Mouse (Mus musculus): ENCODE results near the gene Mc3r.

DNA sequence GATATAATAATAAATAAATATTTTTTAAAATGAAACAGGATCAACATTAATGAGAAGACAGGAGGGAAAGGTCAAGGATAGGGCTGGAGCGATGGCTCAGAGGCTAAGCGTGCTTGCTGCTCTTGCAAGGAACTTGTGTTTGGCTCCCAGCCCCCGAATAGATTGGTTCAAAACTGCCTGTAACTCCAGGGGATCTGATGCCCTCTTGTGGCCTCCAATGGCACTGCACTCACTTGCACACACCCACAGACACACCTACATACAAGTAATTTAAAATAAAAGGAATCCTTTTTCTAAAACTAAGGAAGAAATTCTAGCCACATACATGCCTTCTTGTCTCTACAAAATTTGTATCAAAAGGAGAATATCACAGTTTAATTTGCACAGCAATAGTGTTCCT, 20.5 kb upstream of the Mc3r start:
- TF ChIP-seq POLR2A (IDR thresholded peaks at IDR 0.05; ENCODE audit: borderline replicate concordance, extremely low read depth, insufficient read depth, insufficient read length, poor library complexity, severe bottlenecking) (no peak), CTCF (IDR thresholded peaks at IDR 0.05; ENCODE audit: borderline replicate concordance, extremely low read depth, insufficient read depth, insufficient read length) (peak; percentile 48; the same call in 1 of the 2 replicates)

Measured in brain, embryonic 14.5 days (tissue).